Mouse (Mus musculus): Measurements from ENCODE around the gene Fahd2a.
A peak's percentile ranks its signal among the peaks of the same experiment; 100 is the strongest.

Fahd2a gene

DNA sequence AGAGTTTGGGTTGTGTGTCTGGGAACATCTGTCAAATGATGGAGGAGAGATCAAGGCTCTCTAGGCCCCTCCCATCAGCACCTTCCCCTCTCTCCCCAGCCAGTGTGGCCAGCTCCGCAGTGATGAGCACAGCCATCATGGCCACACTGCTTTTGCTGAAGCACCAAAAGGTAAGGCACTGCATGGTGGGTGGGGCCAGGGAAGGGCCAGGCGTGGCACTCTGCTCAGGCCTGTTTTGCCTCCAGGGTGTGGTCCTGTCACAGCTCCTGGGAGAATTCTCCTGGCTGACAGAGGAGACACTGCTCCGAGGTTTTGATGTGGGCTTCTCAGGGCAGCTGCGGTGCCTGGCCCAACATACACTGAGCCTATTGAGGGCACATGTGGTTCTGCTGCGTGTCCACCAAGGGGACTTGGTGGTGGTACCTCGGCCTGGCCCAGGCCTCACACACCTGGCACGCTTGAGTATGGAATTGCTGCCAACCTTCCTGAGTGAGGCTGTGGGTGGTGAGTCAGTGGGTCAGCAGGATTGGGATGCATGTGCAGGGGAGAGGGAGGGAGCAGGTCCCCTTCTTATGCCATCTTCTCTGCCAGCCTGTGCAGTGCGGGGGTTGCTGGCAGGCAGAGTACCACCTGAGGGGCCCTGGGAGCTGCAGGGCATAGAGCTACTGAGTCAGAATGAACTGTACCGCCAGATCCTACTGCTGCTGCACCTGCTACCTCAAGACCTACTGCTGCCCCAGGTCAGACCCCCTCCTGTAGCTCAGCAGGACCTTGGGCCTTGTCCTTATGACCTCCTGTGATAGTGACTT, 10.7 kb downstream of the Fahd2a start:
- DNase-seq (ENCODE audit: low read depth) = no peak

DNA sequence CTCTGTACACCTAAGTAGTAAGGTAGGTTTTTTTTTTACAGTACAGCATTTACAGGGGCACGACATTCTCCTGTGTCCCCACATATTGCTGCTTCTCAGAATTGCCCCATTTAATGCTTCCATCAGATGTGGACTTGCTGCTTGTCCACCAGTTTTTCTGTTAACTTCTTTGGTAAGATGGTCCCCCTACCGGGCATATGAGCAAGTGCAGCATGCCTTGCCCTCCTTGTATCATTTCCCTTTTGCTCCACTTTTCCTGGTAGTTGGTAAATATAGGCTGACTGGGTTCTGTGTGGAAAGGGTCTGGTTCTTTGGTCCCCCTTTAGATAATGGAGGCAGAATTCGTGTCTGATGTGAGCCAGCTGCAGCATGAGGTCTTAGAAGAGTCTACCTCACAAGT, 14.1 kb downstream of the Fahd2a start:
- DNase-seq (ENCODE audit: low read depth) = peak; percentile 68

GRCm38 (mm10) chr2:127424977-127425376, 19.4 kb downstream of the Fahd2a start, which contains the start of gene Gpat2:
Gpat2 (plus strand) TSS chr2:127425199.
- no peak for DNase-seq (ENCODE audit: low read depth)

GRCm38 (mm10) chr2:127418266-127418970, 25.9 kb downstream of the Fahd2a start:
- DNase-seq (ENCODE audit: low read depth) = no peak

DNA sequence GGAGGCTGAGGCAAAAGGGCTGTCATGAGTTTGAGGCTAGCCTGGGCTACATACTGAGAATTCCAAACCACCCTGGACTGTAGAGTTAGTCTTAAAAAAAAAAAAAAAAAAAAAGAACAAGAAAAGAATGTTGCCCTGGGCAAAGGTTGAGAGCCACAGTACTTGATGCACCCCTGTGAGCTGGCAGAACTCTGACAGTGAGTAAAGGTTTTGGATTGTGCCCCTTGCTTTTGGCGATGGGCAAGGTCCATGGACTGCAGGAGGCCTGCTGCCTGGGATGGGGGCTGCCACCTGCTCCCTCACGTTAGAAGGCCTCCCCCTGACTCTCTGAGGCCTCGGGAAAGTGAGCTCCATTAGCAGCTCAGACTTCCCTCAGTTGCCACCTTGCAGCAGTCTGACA, 27.7 kb downstream of the Fahd2a start:
- no peak for DNase-seq (ENCODE audit: low read depth)

- no peak for DNase-seq (ENCODE audit: low read depth)
Measured at GRCm38 (mm10) chr2:127415806-127416205, 28.6 kb downstream of the Fahd2a start.

GRCm38 (mm10) chr2:127411126-127411525, 33.2 kb downstream of the Fahd2a start:
- no peak for DNase-seq (ENCODE audit: low read depth)

DNA sequence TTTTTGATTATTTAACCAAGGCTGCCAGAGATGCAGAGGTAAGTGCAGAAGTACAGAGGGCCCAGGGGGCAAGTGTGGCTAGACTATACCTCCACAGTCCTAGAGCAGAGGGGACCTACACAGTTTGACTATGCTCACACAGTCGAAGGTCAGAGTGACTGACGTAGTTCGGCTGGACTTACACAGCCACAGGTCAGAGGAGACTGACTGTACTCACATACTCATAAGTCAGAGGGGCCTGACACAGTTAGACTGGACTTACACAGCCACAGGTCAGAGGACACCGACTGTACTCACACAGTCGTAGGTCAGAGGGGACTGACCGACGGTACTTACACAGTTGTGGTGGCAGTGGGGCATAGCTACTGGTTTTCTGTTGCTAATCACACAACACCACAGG, 45.6 kb downstream of the Fahd2a start:
- DNase-seq (ENCODE audit: low read depth) = no peak

DNA sequence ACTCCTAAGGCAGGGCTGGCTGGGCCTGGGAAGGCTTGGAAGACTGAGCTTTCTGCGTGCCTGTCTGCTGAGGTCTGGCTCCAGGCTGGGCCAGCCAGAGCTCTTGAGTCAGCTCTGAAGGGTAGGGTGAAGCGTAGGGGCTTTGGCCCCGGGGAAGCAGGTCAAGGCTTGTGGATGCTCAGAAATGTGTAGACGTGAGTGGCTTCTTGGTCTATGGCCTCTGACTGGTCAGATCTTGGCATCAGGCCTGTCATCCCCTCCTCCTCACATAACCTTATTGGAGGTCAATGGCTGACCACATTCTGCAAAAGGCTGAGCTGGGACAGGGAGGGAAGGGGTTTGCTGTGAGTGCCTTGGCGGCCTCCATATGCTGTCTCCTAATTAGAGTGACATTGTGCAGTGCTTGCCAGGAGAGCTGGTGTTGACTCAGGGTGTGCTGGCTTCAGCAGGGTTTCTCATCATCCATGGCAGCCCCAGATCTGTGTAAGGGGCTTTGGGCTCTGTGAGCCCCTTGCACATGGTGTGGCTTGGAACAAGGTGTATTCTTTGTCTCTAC, 49.7 kb downstream of the Fahd2a start:
- no peak for DNase-seq (ENCODE audit: low read depth)

DNA sequence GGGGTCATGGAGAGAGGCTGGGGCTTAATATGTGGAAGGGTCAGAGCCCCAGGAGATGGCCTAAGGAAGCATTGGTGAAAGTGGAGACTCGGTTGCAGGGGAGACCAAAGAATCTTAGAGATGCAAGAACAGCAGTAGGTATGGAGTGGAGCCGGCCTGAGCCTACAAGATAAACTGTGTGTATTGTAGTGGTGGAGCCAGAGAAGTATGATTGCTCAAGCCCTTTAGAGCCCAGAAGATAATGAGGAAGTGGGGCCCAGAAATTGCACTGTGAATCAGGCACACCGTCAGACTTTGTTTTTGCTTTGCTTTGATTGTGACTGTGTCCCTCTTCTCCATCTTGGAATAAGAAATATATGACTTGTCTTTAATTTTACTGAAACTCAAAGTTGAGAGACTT, 53.0 kb downstream of the Fahd2a start:
- peak; percentile 23 for DNase-seq (ENCODE audit: low read depth)

DNA sequence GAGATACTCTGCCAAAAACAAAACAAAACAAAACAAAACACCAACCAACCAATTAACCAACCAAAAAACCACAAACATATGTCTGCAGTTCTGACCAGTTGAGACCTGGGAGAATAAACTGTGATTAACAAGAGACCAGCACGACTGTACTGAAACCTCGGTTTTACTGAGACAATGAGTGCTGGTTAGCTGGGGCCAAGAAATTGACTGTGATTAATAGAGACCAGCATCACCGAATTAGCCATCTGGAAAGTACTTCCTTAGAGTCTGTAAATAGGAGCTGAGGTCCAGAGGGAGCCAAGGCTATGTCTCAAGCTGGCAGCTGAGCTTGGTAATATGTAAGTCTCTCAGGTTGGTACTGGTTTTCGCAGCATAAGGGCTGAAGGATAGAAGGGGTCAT, 53.5 kb downstream of the Fahd2a start:
- DNase-seq (ENCODE audit: low read depth) = no peak

- no peak for DNase-seq (ENCODE audit: low read depth)
Measured at GRCm38 (mm10) chr2:127390352-127390751, 54.0 kb downstream of the Fahd2a start.

DNA sequence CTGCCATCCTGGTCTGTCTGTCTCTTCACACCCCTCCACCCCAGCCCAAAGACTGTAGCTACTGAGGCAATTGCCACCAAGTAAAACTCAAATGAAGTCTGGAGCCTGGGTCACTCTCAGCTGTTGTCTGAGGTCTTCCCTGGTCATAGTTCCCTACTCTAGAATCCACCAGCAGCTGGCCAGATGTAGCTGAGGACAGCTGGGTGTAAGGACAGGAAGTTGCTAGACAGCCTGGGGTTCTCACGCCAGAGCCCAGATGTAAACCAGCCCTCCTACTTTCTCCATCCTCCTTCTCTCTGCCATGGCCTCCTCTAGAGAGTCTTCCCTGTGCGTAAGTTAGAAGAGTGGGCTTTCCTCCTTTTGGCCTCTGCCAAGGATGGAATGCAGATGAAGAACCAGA, 56.8 kb downstream of the Fahd2a start:
- DNase-seq (ENCODE audit: low read depth) = no peak

All from 416B (cell line).